Mouse (Mus musculus): ENCODE data around the gene Mplkip. TPM values are rescaled to one million over a fixed set of nuclear protein-coding genes. Genes with fewer than 3 reads are reported as not detected.

Mplkip gene
- polyA plus RNA-seq, 1 experiment from 2014 or later: 45.1 TPM

GRCm38 (mm10) chr13:17705188-17705826, 10.3 kb downstream of the Mplkip start:
- H3K4me1 ChIP-seq: no peaks in the 10 kb centered on the region
- no peak overlapping the region for H3K9ac ChIP-seq
- H3K36me3 ChIP-seq: no peaks in the 10 kb centered on the region
- H3K4me3 ChIP-seq: no peak overlapping the region
- no peak overlapping the region for H3K4me2 ChIP-seq
- no peaks in the 10 kb centered on the region for H3K9me3 ChIP-seq
- no peak overlapping the region for H3K27ac ChIP-seq
- 56% methylated on average over 6 of the region's 6 CpGs for WGBS
- no peak for ATAC-seq (ENCODE audit: borderline replicate concordance, extremely low read depth, low FRiP score, low TSS enrichment)
- H3K27me3 ChIP-seq: no peaks in the 10 kb centered on the region

- Histone ChIP-seq H3K9me3 (no peaks in the 10 kb centered on the region), H3K27ac (no peak overlapping the region), H3K9ac (no peak overlapping the region), H3K4me2 (no peak overlapping the region), H3K4me3 (no peak overlapping the region), H3K4me1 (no peaks in the 10 kb centered on the region), H3K27me3 (no peaks in the 10 kb centered on the region), H3K36me3 (peaks cover 3% of the 10 kb centered on the region; the same call in 1 of the 2 replicates)
- 86% methylated on average over 5 of the region's 5 CpGs for WGBS
- ATAC-seq (ENCODE audit: borderline replicate concordance, extremely low read depth, low FRiP score, low TSS enrichment): no peak
Measured at GRCm38 (mm10) chr13:17708784-17709311, 13.9 kb downstream of the Mplkip start.

- no peak overlapping the region for H3K9ac ChIP-seq
- no peaks in the 10 kb centered on the region for H3K9me3 ChIP-seq
- no peaks in the 10 kb centered on the region for H3K27me3 ChIP-seq
- H3K36me3 ChIP-seq: peaks cover 26% of the 10 kb centered on the region
- WGBS: 91% methylated on average over 1 of the region's 1 CpGs
- no peaks in the 10 kb centered on the region for H3K4me1 ChIP-seq
- ATAC-seq (ENCODE audit: borderline replicate concordance, extremely low read depth, low FRiP score, low TSS enrichment): no peak
- H3K27ac ChIP-seq: no peak overlapping the region
- no peak overlapping the region for H3K4me3 ChIP-seq
- H3K4me2 ChIP-seq: no peak overlapping the region
Measured at GRCm38 (mm10) chr13:17717357-17717756, 22.4 kb downstream of the Mplkip start.

- no peak for ATAC-seq (ENCODE audit: borderline replicate concordance, extremely low read depth, low FRiP score, low TSS enrichment)
- Histone ChIP-seq H3K4me1 (no peaks in the 10 kb centered on the region), H3K27ac (no peak overlapping the region), H3K9me3 (no peaks in the 10 kb centered on the region), H3K4me2 (no peak overlapping the region), H3K27me3 (no peaks in the 10 kb centered on the region), H3K4me3 (no peak overlapping the region), H3K9ac (no peak overlapping the region), H3K36me3 (peaks cover 11% of the 10 kb centered on the region)
- 86% methylated on average over 4 of the region's 4 CpGs for WGBS
Measured at GRCm38 (mm10) chr13:17727922-17728321, 32.9 kb downstream of the Mplkip start.

- H3K4me2 ChIP-seq: no peak overlapping the region
- H3K27ac ChIP-seq: no peak overlapping the region
- no peak overlapping the region for H3K4me3 ChIP-seq
- no peaks in the 10 kb centered on the region for H3K9me3 ChIP-seq
- H3K27me3 ChIP-seq: no peaks in the 10 kb centered on the region
- no peak overlapping the region for H3K9ac ChIP-seq
- no peaks in the 10 kb centered on the region for H3K4me1 ChIP-seq
- H3K36me3 ChIP-seq: peaks cover 11% of the 10 kb centered on the region
- ATAC-seq (ENCODE audit: borderline replicate concordance, extremely low read depth, low FRiP score, low TSS enrichment): no peak
- 91% methylated on average over 3 of the region's 3 CpGs for WGBS
Measured at GRCm38 (mm10) chr13:17728798-17729197, 33.8 kb downstream of the Mplkip start.

MicroRNA genes within 50 kb of the gene (microRNA counts, 519-probe panel; counts per million panel counts)
- microRNA mmu-miR-466i: 19.7 counts per million

Small RNA genes lying within 50 kb of the gene (microRNA-seq; reads per million reads assigned to microRNA genes)
- gene Mir466i: not detected

Other genes with a start within 250 kb of the Mplkip start
- gene Sugct, start 361 bp downstream of the Mplkip start, polyA plus RNA-seq (2015; fragmentation: Nextera tagmentation; extraction: Ambion mirVana): 4.2 and 5.7 TPM in 2 replicates
- 15.6 and 17.1 TPM in 2 replicates for gene Cdk13, start 109.9 kb downstream of the Mplkip start, polyA plus RNA-seq (2015; fragmentation: Nextera tagmentation; extraction: Ambion mirVana)
- gene Rala, start 249.0 kb downstream of the Mplkip start, polyA plus RNA-seq (2015; fragmentation: Nextera tagmentation; extraction: Ambion mirVana): 110 and 119 TPM in 2 replicates

Measured in lung, embryonic 15.5 days (tissue).